Mouse (Mus musculus) kidney, postnatal 36 days (tissue): ENCODE measurements around the gene Gm14548.
A peak's percentile ranks its signal among the peaks of the same experiment; 100 is the strongest.
"Not testable (repeated sequence)": the region's sequence is repeated elsewhere in the genome, so short reads cannot be mapped to it uniquely, and the experiment has no call there.

Experiments used
- DNase-seq, 2 experiments: peaks; one replicate each; pipeline ENCODE4 v3.0.0; 2021 to 2022; ENCODE audit warnings: mixed read lengths in 2 of 2

Gene Gm14548

DNA sequence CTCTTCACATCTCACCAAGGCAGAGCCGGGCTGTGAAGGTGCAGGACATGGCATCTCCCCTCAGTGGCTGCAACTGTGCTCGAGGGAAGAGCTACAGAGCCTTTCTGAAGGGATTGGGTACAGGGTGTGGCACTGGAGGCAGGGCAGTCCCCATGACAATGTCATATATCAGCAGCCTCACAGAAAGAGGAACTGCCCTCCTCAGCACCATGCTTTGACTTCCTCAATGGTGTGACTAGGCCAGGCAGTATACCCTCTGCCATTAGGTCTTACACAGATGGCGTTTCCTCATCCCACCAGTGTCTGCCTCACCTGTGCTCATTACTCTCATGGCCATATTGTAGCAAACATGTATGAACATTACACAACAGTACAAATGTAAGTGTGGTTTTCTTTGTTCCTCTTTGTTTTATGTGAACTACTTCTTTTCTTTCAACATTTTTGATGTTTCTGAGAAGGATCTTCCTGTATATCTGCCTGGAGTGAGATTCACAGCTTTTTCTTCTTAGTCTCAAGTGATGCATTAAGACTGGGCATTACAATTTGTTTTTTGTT lies at the start of gene Gm14548:
Gene Gm14548 (minus strand): TSS at position 85 of the 555 bp plus-strand sequence.
- DNase-seq, result not testable (repeated sequence)

DNA sequence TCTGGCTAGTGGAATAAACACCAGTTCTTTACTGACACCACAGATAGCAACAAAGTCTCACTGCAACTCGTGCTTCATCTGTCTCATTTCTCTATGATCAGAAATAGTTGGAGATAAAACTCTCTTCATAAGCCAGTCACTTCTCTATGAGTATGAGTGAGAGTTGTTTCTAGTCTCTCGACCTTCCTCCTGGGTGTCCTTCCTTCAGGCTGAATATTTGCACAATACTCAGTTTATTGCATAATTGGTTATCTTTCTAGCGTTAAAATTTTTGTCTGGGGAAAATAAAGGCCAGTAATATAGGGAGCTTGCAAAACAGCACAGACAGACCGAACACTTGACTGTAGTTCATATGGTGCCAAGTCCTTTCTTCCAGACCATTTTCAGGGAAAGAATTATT lies 48.2 kb upstream of the Gm14548 start:
- DNase-seq, result no peak

DNA sequence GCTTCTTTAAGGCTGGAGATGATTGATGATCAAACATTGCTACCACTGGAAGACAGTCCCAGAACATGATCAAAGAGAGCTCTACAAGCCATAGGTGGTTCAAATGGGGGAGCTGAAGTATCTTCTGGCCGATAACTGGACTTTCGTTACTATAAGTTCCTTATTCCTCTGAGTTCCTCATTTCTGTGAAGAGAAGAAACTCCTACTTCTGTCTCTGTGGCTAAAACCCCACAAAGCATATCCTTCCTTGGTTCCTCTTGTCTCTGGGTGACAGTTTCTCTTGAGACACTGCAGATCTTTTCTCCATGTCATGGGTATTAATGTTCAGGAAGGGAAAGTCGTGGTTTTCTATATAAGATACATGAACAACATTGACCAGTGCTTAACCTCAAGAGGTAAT lies 43.0 kb upstream of the Gm14548 start:
- no peak for DNase-seq

DNA sequence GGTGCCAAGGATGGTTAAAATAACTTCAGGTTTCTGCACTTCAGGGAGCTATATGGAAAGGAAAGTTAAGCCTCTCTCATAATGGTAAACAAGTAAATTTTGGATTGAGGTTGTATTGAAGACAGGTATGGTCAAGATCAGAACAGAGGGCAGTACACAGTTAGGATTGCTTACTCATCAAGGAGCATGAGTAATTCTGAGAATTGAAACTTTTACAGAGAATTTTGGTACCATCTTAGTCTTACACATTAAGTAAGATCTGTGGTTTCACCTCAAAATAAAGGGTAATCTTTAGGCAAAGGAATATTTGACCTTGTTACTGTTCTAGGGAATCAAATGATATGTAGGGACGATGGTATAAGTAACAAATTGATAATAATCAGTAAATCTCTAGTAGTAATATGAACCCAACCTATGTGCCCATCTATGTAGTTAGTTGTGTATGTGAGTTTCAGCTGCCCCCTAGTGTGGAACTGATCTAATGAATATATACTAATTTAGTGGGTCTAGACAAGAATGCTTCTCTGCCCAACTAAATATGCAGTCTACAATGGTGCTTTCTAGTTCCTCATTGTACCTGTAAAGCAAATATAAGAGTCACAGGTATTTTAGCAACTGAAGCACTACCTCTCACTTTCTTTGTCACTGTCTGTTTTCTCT lies 42.1 kb upstream of the Gm14548 start:
- no peak for DNase-seq

DNA sequence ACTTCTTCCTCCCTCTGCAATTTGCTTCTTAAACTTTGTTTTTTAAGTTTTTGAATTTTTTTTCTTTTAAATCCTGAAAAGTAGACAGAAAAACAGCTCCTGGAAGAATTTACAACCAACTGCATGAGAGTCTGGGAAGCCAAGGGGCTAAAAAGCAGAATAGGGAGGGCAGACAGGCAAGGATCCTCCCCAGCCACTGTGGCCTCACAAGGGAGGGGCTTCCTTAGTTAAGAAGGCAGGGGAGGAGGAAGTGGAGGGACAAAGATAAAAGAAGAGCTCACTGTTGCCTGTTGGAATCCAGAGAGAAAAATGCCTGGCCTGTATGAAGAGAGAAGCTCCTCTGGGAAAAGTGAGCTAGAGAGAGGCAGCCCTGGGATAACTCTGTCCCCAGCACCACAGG lies 37.6 kb upstream of the Gm14548 start:
- not testable (repeated sequence) for DNase-seq

DNA sequence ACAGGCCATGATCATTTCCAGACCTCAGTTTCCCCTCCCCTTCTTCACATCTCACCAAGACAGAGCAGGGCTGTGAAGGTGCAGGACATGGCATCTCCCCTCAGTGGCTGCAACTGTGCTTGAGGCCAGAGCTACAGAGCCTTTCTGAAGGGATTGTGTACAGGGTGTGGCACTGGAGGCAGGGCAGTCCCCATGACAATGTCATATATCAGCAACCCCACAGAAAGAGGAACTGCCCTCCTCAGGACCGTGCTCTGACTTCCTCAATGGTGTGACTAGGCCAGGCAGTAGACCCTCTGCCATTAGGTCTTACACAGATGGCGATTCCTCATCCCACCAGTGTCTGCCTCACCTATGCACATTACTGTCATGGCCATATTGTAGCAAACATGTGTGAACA lies 17.5 kb upstream of the Gm14548 start, which contains the start of gene Lilra6:
Gene Lilra6 (minus strand): TSS at position 117 of the 400 bp plus-strand sequence.
- not testable (repeated sequence) for DNase-seq

DNA sequence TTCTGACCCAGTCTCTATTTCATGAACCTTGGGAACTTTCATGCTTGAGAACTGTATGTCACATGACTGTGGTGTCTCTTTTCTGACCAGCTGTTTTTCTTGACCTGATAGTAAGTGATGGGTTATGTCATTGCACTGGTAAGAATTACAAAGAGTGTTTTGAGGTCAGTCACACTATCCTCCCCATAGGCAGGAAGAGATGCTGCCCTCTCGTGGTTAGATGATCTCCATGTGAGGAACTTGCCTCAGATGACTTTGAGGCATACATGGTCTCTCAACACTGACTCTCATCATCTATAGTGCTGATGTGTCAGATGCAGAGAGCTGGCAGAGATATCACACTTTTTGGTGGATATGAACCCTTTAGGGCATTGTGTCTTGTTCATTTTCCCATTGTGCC lies 5.8 kb upstream of the Gm14548 start:
- peak in 1 of 2 experiments; percentile 14 for DNase-seq

DNA sequence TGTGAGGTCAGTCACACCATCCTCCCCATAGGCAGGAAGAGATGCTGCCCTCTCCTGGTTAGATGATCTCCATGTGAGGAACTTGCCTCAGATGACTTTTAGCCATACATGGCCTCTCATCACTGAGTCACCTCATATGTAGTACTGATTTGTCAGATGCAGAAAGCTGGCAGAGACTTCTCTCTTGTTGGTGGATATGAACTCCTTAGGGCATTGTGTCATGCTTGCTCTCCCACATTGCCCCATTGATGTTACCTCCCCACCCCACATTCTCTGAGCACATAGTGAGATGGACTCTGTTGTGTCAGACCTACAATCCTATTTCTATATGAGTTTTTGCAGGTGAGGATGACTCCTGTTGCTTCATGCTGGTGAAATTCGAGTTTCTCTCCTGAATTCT lies 22.9 kb downstream of the Gm14548 start:
- DNase-seq, result not testable (repeated sequence)

DNA sequence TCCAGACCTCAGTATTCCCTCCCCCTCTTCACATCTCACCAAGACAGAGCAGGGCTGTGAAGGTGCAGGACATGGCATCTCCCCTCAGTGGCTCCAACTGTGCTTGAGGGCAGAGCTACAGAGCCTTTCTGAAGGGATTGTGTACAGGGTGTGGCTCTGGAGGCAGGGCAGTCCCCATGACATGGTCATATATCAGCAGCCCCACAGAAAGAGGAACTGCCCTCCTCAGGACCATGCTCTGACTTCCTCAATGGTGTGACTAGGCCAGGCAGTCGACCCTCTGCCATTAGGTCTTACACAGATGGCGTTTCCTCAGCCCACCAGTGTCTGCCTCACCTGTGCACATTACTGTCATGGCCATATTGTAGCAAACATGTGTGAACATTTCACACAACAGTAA lies 53.0 kb downstream of the Gm14548 start, which contains the start of gene Pira2:
Gene Pira2 (minus strand): TSS at position 101 of the 400 bp plus-strand sequence.
- DNase-seq, result not testable (repeated sequence)

DNA sequence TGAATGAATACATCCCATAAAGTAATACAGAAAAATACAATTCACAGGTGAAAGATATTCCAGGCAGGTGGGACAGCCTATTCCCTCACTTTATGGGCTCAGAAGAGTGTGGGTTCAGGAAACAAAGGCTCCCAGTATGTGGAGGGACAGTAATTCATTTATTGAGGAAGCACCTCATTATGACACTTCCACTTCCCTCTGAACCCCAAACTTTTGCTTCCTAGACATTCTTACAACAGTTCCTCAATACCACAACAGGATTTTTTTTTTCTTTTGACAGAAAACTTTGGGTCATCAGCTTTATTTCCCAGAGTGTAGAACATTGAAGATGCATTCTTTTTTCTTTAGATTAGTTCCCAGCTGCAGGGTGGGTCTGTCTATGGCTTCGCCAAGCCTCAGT lies 60.1 kb downstream of the Gm14548 start:
- not testable (repeated sequence) for DNase-seq
